Mouse (Mus musculus) liver, postnatal 0 days (tissue): ENCODE data around the gene Traf7.

Source experiments
- CTCF ChIP-seq: sonication (generic); IDR thresholded peaks from 2 replicates; pipeline ENCODE4 v1.5.1; 2016; ENCODE audit warnings: antibody characterized with exemption, low read depth
- EP300 ChIP-seq: IDR thresholded peaks from 2 replicates; pipeline ENCODE4 v1.6.1; 2016; ENCODE audit warnings: antibody characterized with exemption, low read depth, mild to moderate bottlenecking

DNA sequence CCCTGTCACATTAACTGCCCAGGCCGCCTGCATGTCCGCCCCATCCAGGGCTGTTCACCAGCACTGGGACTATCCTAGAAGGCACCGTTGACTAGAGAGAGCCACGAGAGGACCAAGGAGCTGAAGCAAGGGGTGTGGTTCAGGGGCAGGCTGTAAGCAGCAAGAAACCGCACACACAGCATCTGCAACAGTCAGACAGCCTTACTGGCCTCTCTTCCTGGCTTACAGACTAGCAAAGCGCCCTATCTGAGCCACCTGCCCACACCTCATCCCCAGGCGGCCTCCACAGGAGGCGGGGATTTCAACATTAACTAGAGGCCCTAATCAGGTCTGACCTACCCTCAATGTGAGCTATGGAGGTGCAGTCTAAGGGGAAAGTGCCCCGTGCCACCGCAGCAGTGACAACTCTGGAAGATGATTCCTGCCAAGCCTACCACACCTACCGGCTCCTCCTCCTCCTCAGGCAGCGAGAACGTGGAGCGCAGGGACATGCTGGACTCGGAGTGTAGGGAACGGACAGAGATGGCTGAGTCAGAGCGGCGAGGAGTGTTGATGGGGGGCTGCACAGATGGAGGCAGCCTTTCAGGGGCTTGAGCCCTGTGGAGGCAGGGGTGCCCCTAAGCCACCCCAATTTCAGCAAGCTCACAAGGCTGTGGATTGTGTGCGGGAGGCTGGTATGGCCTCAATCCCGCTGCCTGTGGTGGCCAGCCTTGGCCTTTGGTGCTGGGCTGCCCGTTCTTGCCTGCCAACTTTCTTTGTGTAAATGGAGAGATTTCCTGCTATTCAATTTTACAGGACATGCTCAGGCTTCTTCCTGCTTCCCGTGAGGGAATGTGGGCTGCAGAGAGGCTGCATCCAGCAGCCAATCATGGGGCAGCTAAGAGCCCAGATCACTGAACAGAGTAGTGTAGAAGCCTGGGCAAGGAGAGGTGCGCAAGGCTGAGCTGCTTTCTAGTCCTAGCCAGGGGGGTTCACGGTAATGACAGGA is 13.2 kb downstream of the Traf7 start:
- TF ChIP-seq CTCF (no peak), EP300 (no peak)
